Mouse (Mus musculus): Measurements from ENCODE around the gene Polr2i.
"Not testable (repeated sequence)": the region's sequence is repeated elsewhere in the genome, so short reads cannot be mapped to it uniquely, and the experiment has no call there.

The Polr2i gene

GRCm38 (mm10) chr7:30231669-30232454 is at the start of gene Polr2i, which contains the start of gene Tbcb:
TSS of gene Polr2i (plus strand) at chr7:30231948.
TSS of gene Tbcb (minus strand) at chr7:30232272.
- TF ChIP-seq CTCF (conservative IDR thresholded peaks at IDR 0.05; ENCODE audit: low read length) (no peak), NANOG (IDR thresholded peaks at IDR 0.05; ENCODE audit: borderline replicate concordance, low read length) (no peak), POU5F1 (IDR thresholded peaks at IDR 0.05; ENCODE audit: borderline replicate concordance, low read length) (no peak)
- H3K9me3 ChIP-seq (ENCODE audit: low read length): no peaks in the 10 kb centered on the region

GRCm38 (mm10) chr7:30183189-30183588 is 48.6 kb upstream of the Polr2i start:
- H3K4me3 ChIP-seq (replicated peaks; ENCODE audit: low read length); H3K27me3 ChIP-seq (ENCODE audit: insufficient read depth, low read length); H3K9me3 ChIP-seq (ENCODE audit: low read length): not testable (repeated sequence)
- H3K36me3 ChIP-seq (ENCODE audit: insufficient read depth, low read length): peaks cover 44% of the 10 kb centered on the region
- H3K4me1 ChIP-seq (replicated peaks; ENCODE audit: low read depth, low read length): peaks cover 69% of the 10 kb centered on the region

More at GRCm38 (mm10) chr7:30231669-30232454, at the start of gene Polr2i, which contains the start of gene Tbcb:
- H3K27me3 ChIP-seq (ENCODE audit: insufficient read depth, low read length): no peaks in the 10 kb centered on the region
- H3K4me3 ChIP-seq (replicated peaks; ENCODE audit: low read length): peak within 1 kb of the TSS; percentile 96
- H3K4me1 ChIP-seq (replicated peaks; ENCODE audit: low read depth, low read length): peaks cover 65% of the 10 kb centered on the region
- H3K36me3 ChIP-seq (ENCODE audit: insufficient read depth, low read length): peaks cover 62% of the 10 kb centered on the region

- TF ChIP-seq POU5F1 (IDR thresholded peaks at IDR 0.05; ENCODE audit: borderline replicate concordance, low read length) (no peak), CTCF (conservative IDR thresholded peaks at IDR 0.05; ENCODE audit: low read length) (no peak), NANOG (IDR thresholded peaks at IDR 0.05; ENCODE audit: borderline replicate concordance, low read length) (no peak; the same call in 1 of the 2 replicates)
- Histone ChIP-seq H3K4me1 (replicated peaks; ENCODE audit: low read depth, low read length) (peaks cover 72% of the 10 kb centered on the region), H3K9me3 (ENCODE audit: low read length) (no peaks in the 10 kb centered on the region), H3K27me3 (ENCODE audit: insufficient read depth, low read length) (no peaks in the 10 kb centered on the region), H3K36me3 (ENCODE audit: insufficient read depth, low read length) (peaks cover 44% of the 10 kb centered on the region), H3K4me3 (replicated peaks; ENCODE audit: low read length) (peak within 1 kb of the TSS; percentile 72)
Observed at GRCm38 (mm10) chr7:30183879-30184289, 47.9 kb upstream of the Polr2i start, which contains the start of gene Cox7a1. TSS of gene Cox7a1 (plus strand) at chr7:30184144.

- no peak for TF ChIP-seq CTCF (conservative IDR thresholded peaks at IDR 0.05; ENCODE audit: low read length)
- no peak for TF ChIP-seq POU5F1 (IDR thresholded peaks at IDR 0.05; ENCODE audit: borderline replicate concordance, low read length)
- no peak for TF ChIP-seq NANOG (IDR thresholded peaks at IDR 0.05; ENCODE audit: borderline replicate concordance, low read length)
- Histone ChIP-seq H3K4me1 (replicated peaks; ENCODE audit: low read depth, low read length) (peaks cover 80% of the 10 kb centered on the region), H3K27me3 (ENCODE audit: insufficient read depth, low read length) (no peaks in the 10 kb centered on the region), H3K9me3 (ENCODE audit: low read length) (no peaks in the 10 kb centered on the region), H3K36me3 (ENCODE audit: insufficient read depth, low read length) (peaks cover 51% of the 10 kb centered on the region), H3K4me3 (replicated peaks; ENCODE audit: low read length) (peak overlapping the region; percentile 72)
Observed at GRCm38 (mm10) chr7:30184641-30185348, 47.0 kb upstream of the Polr2i start.

DNA sequence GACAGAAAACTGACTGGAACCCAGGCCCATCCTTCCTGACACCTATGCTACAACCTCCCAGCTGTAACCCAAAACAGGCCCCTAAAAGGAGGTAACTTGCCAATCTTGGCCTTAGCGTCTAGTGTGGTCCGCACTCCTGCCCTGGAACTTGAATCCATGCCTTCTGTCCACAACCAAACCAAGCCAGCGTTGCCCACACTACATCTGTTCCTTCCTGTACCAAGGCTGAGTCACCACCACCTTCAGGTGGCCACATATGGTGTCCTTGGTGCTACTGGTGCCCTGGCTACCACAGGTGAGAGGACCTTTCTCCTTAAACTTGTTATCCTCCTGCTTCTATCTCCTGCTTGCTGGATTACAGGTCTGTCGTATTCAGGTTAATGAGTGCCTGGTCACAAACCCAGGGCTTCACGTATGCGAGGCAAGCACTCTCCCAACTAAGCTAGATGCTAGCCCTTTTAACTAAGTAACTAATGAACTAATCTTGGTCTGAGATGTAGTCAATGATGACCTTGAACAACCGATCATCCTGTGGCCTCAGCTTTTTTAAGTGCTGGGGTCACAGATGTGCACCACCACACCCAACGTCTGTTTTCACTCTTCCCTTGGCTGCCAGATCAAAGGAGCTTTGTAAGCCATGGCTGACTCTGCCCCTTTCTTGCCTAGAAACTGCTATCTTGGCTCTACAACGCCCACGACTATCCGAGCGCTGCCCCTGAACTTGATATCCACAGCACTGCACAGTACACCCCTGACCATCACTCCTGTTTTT is 43.2 kb upstream of the Polr2i start:
- H3K9me3 ChIP-seq (ENCODE audit: low read length): no peaks in the 10 kb centered on the region
- H3K4me1 ChIP-seq (replicated peaks; ENCODE audit: low read depth, low read length): peaks cover 94% of the 10 kb centered on the region
- TF ChIP-seq CTCF (conservative IDR thresholded peaks at IDR 0.05; ENCODE audit: low read length) (no peak), NANOG (IDR thresholded peaks at IDR 0.05; ENCODE audit: borderline replicate concordance, low read length) (no peak), POU5F1 (IDR thresholded peaks at IDR 0.05; ENCODE audit: borderline replicate concordance, low read length) (no peak)
- peak overlapping the region; percentile 29 for H3K4me3 ChIP-seq (replicated peaks; ENCODE audit: low read length)
- H3K36me3 ChIP-seq (ENCODE audit: insufficient read depth, low read length): peaks cover 80% of the 10 kb centered on the region
- H3K27me3 ChIP-seq (ENCODE audit: insufficient read depth, low read length): no peaks in the 10 kb centered on the region

GRCm38 (mm10) chr7:30189116-30189491 is 42.6 kb upstream of the Polr2i start:
- no peaks in the 10 kb centered on the region for H3K27me3 ChIP-seq (ENCODE audit: insufficient read depth, low read length)
- H3K4me3 ChIP-seq (replicated peaks; ENCODE audit: low read length): peak overlapping the region; percentile 29
- peaks cover 80% of the 10 kb centered on the region for H3K36me3 ChIP-seq (ENCODE audit: insufficient read depth, low read length)
- no peaks in the 10 kb centered on the region for H3K9me3 ChIP-seq (ENCODE audit: low read length)
- H3K4me1 ChIP-seq (replicated peaks; ENCODE audit: low read depth, low read length): peaks cover 90% of the 10 kb centered on the region
- TF ChIP-seq NANOG (IDR thresholded peaks at IDR 0.05; ENCODE audit: borderline replicate concordance, low read length): no peak
- no peak for TF ChIP-seq POU5F1 (IDR thresholded peaks at IDR 0.05; ENCODE audit: borderline replicate concordance, low read length)
- no peak for TF ChIP-seq CTCF (conservative IDR thresholded peaks at IDR 0.05; ENCODE audit: low read length)

GRCm38 (mm10) chr7:30192088-30192487 is 39.7 kb upstream of the Polr2i start:
- Histone ChIP-seq H3K4me3 (replicated peaks; ENCODE audit: low read length) (peak overlapping the region; percentile 95), H3K27me3 (ENCODE audit: insufficient read depth, low read length) (no peaks in the 10 kb centered on the region), H3K36me3 (ENCODE audit: insufficient read depth, low read length) (peaks cover 65% of the 10 kb centered on the region), H3K4me1 (replicated peaks; ENCODE audit: low read depth, low read length) (peaks cover 80% of the 10 kb centered on the region), H3K9me3 (ENCODE audit: low read length) (no peaks in the 10 kb centered on the region)
- TF ChIP-seq NANOG (IDR thresholded peaks at IDR 0.05; ENCODE audit: borderline replicate concordance, low read length): no peak
- TF ChIP-seq POU5F1 (IDR thresholded peaks at IDR 0.05; ENCODE audit: borderline replicate concordance, low read length): no peak
- no peak for TF ChIP-seq CTCF (conservative IDR thresholded peaks at IDR 0.05; ENCODE audit: low read length)

DNA sequence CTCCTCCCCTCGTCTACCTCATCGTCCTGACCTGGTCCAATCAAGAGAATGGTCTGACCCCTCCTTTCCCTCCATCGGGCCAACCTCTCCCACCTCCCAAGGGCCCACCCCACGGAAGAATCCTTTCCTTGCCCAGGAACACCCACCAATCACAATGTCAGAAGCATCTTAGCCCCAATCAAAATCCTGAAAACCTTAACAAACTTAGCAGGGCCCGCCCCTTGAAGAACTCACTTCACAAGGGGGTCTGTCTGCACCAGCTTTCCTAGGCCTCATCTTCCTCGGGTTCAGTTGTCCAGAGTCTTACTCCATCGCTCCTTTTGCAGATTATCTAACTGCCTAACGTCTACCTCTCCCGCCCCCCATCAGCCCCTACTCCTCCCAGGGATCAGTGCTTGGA is 38.7 kb upstream of the Polr2i start:
- H3K4me1 ChIP-seq (replicated peaks; ENCODE audit: low read depth, low read length): peaks cover 80% of the 10 kb centered on the region
- TF ChIP-seq NANOG (IDR thresholded peaks at IDR 0.05; ENCODE audit: borderline replicate concordance, low read length) (no peak), CTCF (conservative IDR thresholded peaks at IDR 0.05; ENCODE audit: low read length) (no peak), POU5F1 (IDR thresholded peaks at IDR 0.05; ENCODE audit: borderline replicate concordance, low read length) (no peak)
- H3K4me3 ChIP-seq (replicated peaks; ENCODE audit: low read length): peak overlapping the region; percentile 95
- peaks cover 55% of the 10 kb centered on the region for H3K36me3 ChIP-seq (ENCODE audit: insufficient read depth, low read length)
- H3K27me3 ChIP-seq (ENCODE audit: insufficient read depth, low read length): no peaks in the 10 kb centered on the region
- H3K9me3 ChIP-seq (ENCODE audit: low read length): no peaks in the 10 kb centered on the region
